Mouse (Mus musculus) left cerebral cortex, adult 2 months (tissue): ENCODE measurements around the gene D730048I06Rik. TPM values are rescaled to one million over a fixed set of nuclear protein-coding genes. Genes with fewer than 3 reads are reported as not detected.
"Not testable (repeated sequence)": the region's sequence is repeated elsewhere in the genome, so short reads cannot be mapped to it uniquely, and the experiment has no call there.

Experiments used
- DNase-seq, 2 experiments: peaks; one replicate each; pipeline ENCODE4 v3.0.0; 2021 to 2022; ENCODE audit warnings: low spot score in 2 of 2, mixed read lengths in 1 of 2; ENCODE audit errors: extremely low spot score in 1 of 2
- H3K27ac ChIP-seq: fragments of 200-600 bp; 2 replicates; pipeline ENCODE4 v1.8.1; 2022
- H3K4me3 ChIP-seq: fragments of 200-600 bp; 2 replicates; pipeline ENCODE4 v1.8.1; 2022
- CTCF ChIP-seq: fragments of 200-600 bp; IDR thresholded peaks from 2 replicates; pipeline ENCODE4 v1.8.1; 2022; ENCODE audit warnings: antibody characterized with exemption, mild to moderate bottlenecking, moderate library complexity
- intact Hi-C: fragments of 180-260 bp; cut with DNase I; formaldehyde crosslinking; loops from one replicate; pipeline ENCODE4 v1.15.1; 2025
- long read RNA-seq, 2 experiments: library from polyadenylated mRNA; stranded (forward); transcript quantifications; one replicate each; pipeline ENCODE4 v2.0.0; 2021; ENCODE audit warnings: borderline mapping rate in 2 of 2
- total RNA-seq, 2 experiments: library from RNA; stranded (reverse); gene quantifications; 2 replicates each; pipeline ENCODE4 v1.2.3; 2021

D730048I06Rik gene
- not detected for total RNA-seq
- long read RNA-seq, experiment 1 = 0 reads
- long read RNA-seq, experiment 2 = 0 reads

DNA sequence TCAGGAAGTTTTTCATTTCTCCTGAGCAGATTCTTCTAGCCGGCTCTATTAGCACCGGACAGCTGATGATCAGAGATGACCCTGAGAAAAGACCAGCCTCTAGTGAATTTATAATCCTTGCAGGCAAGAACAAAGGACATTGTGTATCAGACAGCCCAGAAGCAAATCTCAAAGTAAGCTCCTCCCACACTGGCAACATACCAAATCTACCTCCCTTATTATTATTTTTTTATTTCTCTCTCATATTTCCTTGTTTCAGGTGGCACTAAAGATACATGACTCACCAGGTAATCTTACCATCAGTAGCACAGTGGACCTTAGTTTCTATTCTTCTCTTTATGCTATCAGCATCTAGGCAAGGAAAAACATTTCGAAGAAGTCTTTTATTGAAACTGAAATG lies at the start of gene D730048I06Rik, which contains the start of gene Gm27235:
Gene D730048I06Rik (minus strand): TSS at position 112 of the 400 bp plus-strand sequence.
Gene Gm27235 (minus strand): TSS at position 101 of the 400 bp plus-strand sequence.
- no peak for DNase-seq
- no peak within 1 kb of the TSS for H3K4me3 ChIP-seq
- H3K27ac ChIP-seq = no peak within 1 kb of the TSS
- intact Hi-C loops = no loop called here
- no peak for TF ChIP-seq CTCF

DNA sequence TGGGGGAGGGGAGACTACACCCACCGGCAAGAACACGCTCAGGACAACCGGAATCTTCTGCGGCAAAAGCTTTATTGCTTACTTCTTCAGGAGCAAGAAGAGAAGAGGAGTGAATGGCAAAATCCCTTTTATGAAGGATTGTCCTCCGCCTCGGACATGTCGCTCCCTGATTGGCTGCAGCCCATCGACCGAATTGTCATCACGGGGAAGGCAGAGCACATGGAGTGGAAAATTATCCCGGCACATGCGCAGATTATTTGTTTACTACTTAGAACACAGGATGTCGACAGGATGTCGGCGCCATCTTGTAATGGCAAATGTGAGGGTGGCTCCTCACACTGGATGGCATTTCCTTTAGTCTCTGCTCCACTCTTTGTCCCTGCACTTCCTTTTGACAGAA lies 28.0 kb upstream of the D730048I06Rik start:
- intact Hi-C loops, H3K27ac ChIP-seq, H3K4me3 ChIP-seq, DNase-seq: not testable (repeated sequence)

DNA sequence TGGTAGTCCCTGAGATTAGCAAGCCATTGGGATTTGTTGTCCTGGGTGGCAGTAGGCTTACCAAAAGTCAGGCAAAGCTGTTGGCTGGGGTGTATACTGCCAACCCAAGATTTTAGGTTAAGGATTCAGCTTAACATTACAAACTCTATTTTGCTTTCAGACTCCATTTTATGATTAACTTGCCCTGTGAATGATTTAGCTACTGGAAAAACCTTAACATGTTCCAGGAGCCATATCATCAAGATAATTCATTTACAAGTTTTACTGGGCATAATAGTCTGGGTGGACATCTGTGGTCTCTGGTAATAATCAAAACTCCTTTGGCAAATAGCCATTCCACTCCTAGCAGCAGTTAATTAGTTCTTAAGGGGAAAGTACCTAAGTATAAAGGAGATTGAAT lies 8.2 kb upstream of the D730048I06Rik start:
- DNase-seq = no peak
- TF ChIP-seq CTCF = no peak
- Histone ChIP-seq H3K4me3 (no peak overlapping the region), H3K27ac (no peak overlapping the region)
- intact Hi-C loops = no loop called here

DNA sequence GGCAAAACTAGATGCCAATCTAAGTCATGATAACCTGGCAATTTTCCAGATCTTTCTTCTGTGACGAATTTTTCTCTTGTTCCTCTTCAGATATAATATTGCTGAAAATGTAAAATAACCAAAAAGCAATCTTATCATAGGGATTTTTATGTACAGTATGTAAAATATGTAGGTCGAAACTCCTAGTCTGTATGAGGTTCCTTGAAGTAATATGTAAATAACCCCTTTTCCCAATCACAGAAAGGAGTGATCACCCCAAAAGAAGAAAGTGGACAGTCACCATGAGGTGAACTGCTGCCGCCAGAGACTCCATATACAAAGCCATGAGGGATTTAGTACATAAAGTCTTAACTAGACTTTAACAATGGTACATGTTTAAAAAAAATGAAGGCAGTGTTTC lies 11.9 kb downstream of the D730048I06Rik start, which contains the start of gene Gm17727:
Gene Gm17727 (minus strand): TSS at position 101 of the 400 bp plus-strand sequence.
- no peak for DNase-seq
- no peak for TF ChIP-seq CTCF
- H3K4me3 ChIP-seq = no peak within 1 kb of the TSS
- no peak within 1 kb of the TSS for H3K27ac ChIP-seq
- intact Hi-C loops = no loop called here

DNA sequence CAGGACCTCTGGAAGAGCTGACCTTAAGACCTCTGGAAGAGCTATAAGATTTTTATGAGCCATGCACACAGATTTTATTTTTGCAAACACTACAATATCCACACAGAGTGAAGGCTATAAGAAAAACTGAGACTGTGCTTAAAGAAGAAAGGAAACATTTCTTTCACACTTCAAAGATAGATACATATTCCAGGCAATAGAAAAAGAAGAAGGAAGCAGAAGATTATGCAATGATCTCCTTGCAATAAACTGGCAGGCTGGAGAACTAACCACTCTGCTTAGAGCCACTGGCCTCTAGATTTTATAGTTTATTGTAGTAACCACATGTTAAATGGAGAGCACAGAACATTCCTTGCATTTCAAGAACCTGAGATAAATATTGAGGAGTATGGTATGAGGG lies 33.1 kb downstream of the D730048I06Rik start:
- Histone ChIP-seq H3K4me3 (no peak overlapping the region), H3K27ac (no peak overlapping the region)
- no peak for TF ChIP-seq CTCF
- intact Hi-C loops = no loop called here
- no peak for DNase-seq

DNA sequence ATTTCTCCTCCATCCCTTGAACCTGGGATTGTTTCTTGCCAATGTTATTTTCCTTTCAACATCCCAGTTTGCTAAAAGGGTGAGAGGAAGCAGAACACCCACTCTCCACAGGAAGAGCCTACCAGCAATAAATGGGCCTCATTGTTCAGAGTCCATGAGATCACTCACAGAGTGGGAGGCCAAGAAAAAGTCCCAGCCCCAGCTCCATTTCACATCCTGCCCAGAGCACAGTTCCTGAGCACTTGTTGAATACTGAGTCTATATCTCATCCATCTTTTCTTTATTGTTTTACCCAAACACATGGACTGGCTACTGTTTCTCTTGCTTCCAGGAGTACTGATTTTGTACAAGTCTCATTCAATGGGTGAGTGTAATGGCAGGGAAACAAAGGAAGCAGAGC lies 49.2 kb downstream of the D730048I06Rik start, which contains the start of gene Gm17677:
Gene Gm17677 (plus strand): TSS at position 301 of the 400 bp plus-strand sequence.
- no peak for TF ChIP-seq CTCF
- H3K27ac ChIP-seq = no peak within 1 kb of the TSS
- no peak for DNase-seq
- H3K4me3 ChIP-seq = no peak within 1 kb of the TSS
- intact Hi-C loops = no loop called here

Other genes starting within 250 kb of the D730048I06Rik start
- 10 to 100 TPM; 16.3 to 16.7 TPM for gene Ddx25, start 231.6 kb downstream of the D730048I06Rik start, total RNA-seq
- gene Pus3, start 231.5 kb downstream of the D730048I06Rik start, total RNA-seq = 10 to 100 TPM; 11.9 to 12.6 TPM
- gene Pate2, start 219.8 kb downstream of the D730048I06Rik start, total RNA-seq = under 1 TPM; 0.34 to 0.98 TPM
- gene Hyls1, start 219.7 kb downstream of the D730048I06Rik start, total RNA-seq = 1 to 10 TPM; 9.0 to 9.6 TPM
- gene Pate4, start 178.2 kb downstream of the D730048I06Rik start, total RNA-seq = not detected
- gene Pate3, start 141.9 kb downstream of the D730048I06Rik start, total RNA-seq = not detected
- gene Pate1, start 102.7 kb downstream of the D730048I06Rik start, total RNA-seq = not detected
- not detected for gene Gm17677, start 49.1 kb downstream of the D730048I06Rik start, total RNA-seq
- not detected for gene Gm17727, start 12.0 kb downstream of the D730048I06Rik start, total RNA-seq
- gene Gm27235, start within 50 bp of the D730048I06Rik start, total RNA-seq = not detected
- not detected for gene 9230110F15Rik, start 54.0 kb upstream of the D730048I06Rik start, total RNA-seq
- under 1 TPM in 1 of 2 experiments, not detected in 1; 0.16 TPM for gene 9230113P08Rik, start 118.3 kb upstream of the D730048I06Rik start, total RNA-seq